Mouse (Mus musculus): ENCODE measurements around the gene Pikfyve. TPM values are rescaled to one million over a fixed set of nuclear protein-coding genes. Genes with fewer than 3 reads are reported as not detected.

Pikfyve gene
- polyA plus RNA-seq (2014; fragmentation: Illumina TruSeq; extraction: RNeasy Lipid Tissue Mini Kit (QIAGEN cat#74804); ENCODE audit: low read depth, low replicate concordance), result 4.8 TPM

GRCm38 (mm10) chr1:65186287-65187073, at the start of gene Pikfyve, which contains the start of gene Idh1:
Gene Pikfyve (plus strand): TSS chr1:65186683.
Gene Idh1 (minus strand): TSS chr1:65186500.

GRCm38 (mm10) chr1:65281756-65282155, 95.3 kb downstream of the Pikfyve start, which contains the start of gene Pth2r:
Gene Pth2r (plus strand): TSS chr1:65282056.

Other genes starting within 250 kb of the Pikfyve start
- gene Plekhm3, start 229.9 kb upstream of the Pikfyve start, polyA plus RNA-seq (2014; fragmentation: Illumina TruSeq; extraction: RNeasy Lipid Tissue Mini Kit (QIAGEN cat#74804); ENCODE audit: low read depth, low replicate concordance), result 5.3 TPM
- not detected for gene Akr1cl, start 153.9 kb upstream of the Pikfyve start, polyA plus RNA-seq (2014; fragmentation: Illumina TruSeq; extraction: RNeasy Lipid Tissue Mini Kit (QIAGEN cat#74804); ENCODE audit: low read depth, low replicate concordance)
- not detected for gene Cryge, start 135.5 kb upstream of the Pikfyve start, polyA plus RNA-seq (2014; fragmentation: Illumina TruSeq; extraction: RNeasy Lipid Tissue Mini Kit (QIAGEN cat#74804); ENCODE audit: low read depth, low replicate concordance)
- gene Crygd, start 123.2 kb upstream of the Pikfyve start, polyA plus RNA-seq (2014; fragmentation: Illumina TruSeq; extraction: RNeasy Lipid Tissue Mini Kit (QIAGEN cat#74804); ENCODE audit: low read depth, low replicate concordance), result not detected
- gene Crygc, start 113.0 kb upstream of the Pikfyve start, polyA plus RNA-seq (2014; fragmentation: Illumina TruSeq; extraction: RNeasy Lipid Tissue Mini Kit (QIAGEN cat#74804); ENCODE audit: low read depth, low replicate concordance), result not detected
- not detected for gene Crygb, start 104.4 kb upstream of the Pikfyve start, polyA plus RNA-seq (2014; fragmentation: Illumina TruSeq; extraction: RNeasy Lipid Tissue Mini Kit (QIAGEN cat#74804); ENCODE audit: low read depth, low replicate concordance)
- gene Cryga, start 83.3 kb upstream of the Pikfyve start, polyA plus RNA-seq (2014; fragmentation: Illumina TruSeq; extraction: RNeasy Lipid Tissue Mini Kit (QIAGEN cat#74804); ENCODE audit: low read depth, low replicate concordance), result not detected
- not detected for gene Gm28845, start 67.1 kb upstream of the Pikfyve start, polyA plus RNA-seq (2014; fragmentation: Illumina TruSeq; extraction: RNeasy Lipid Tissue Mini Kit (QIAGEN cat#74804); ENCODE audit: low read depth, low replicate concordance)
- gene D630023F18Rik, start 63.5 kb upstream of the Pikfyve start, polyA plus RNA-seq (2014; fragmentation: Illumina TruSeq; extraction: RNeasy Lipid Tissue Mini Kit (QIAGEN cat#74804); ENCODE audit: low read depth, low replicate concordance), result not detected
- 64.5 TPM for gene Idh1, start 183 bp upstream of the Pikfyve start, polyA plus RNA-seq (2014; fragmentation: Illumina TruSeq; extraction: RNeasy Lipid Tissue Mini Kit (QIAGEN cat#74804); ENCODE audit: low read depth, low replicate concordance)
- gene Pth2r, start 95.4 kb downstream of the Pikfyve start, polyA plus RNA-seq (2014; fragmentation: Illumina TruSeq; extraction: RNeasy Lipid Tissue Mini Kit (QIAGEN cat#74804); ENCODE audit: low read depth, low replicate concordance), result not detected